Mouse (Mus musculus) c-Kit-positive CD71-negative TER-119-negative erythroid progenitor cells, embryonic 14.5 days (primary cell): ENCODE data around the gene Noc4l.

ENCODE experiments used
- DNase-seq: peaks from one replicate; pipeline ENCODE4 v3.0.0-alpha.2; 2013; ENCODE audit warnings: low read depth

Gene Noc4l

GRCm38 (mm10) chr5:110652719-110653648, at the start of gene Noc4l, which contains the start of gene Ddx51:
Gene Noc4l, minus strand, starts transcription at chr5:110653417.
Gene Ddx51, plus strand, starts transcription at chr5:110653451.
- peak; percentile 96 for DNase-seq

GRCm38 (mm10) chr5:110698617-110699016, 45.4 kb upstream of the Noc4l start:
- DNase-seq: no peak

GRCm38 (mm10) chr5:110682041-110682440, 28.8 kb upstream of the Noc4l start:
- DNase-seq: no peak

- no peak for DNase-seq
These were observed 12.4 kb upstream of the Noc4l start for GRCm38 (mm10) chr5:110665486-110666121.

GRCm38 (mm10) chr5:110664750-110665269, 11.6 kb upstream of the Noc4l start:
- no peak for DNase-seq

- no peak for DNase-seq
These were observed 10.8 kb upstream of the Noc4l start for GRCm38 (mm10) chr5:110664041-110664440.

GRCm38 (mm10) chr5:110659682-110660081, 6.5 kb upstream of the Noc4l start:
- DNase-seq: no peak

GRCm38 (mm10) chr5:110653686-110654085, 469 bp upstream of the Noc4l start:
- no peak for DNase-seq

GRCm38 (mm10) chr5:110646377-110646776, 6.8 kb downstream of the Noc4l start:
- DNase-seq: no peak

- DNase-seq: peak; percentile 73
These were observed 13.8 kb downstream of the Noc4l start for GRCm38 (mm10) chr5:110639459-110639858.

- no peak for DNase-seq
These were observed 14.7 kb downstream of the Noc4l start for GRCm38 (mm10) chr5:110638306-110639074.

GRCm38 (mm10) chr5:110635951-110636707, 17.1 kb downstream of the Noc4l start:
- no peak for DNase-seq

GRCm38 (mm10) chr5:110629525-110630120, 23.6 kb downstream of the Noc4l start:
- DNase-seq: no peak

- no peak for DNase-seq
These were observed 25.1 kb downstream of the Noc4l start for GRCm38 (mm10) chr5:110628156-110628555.

- DNase-seq: no peak
These were observed 25.9 kb downstream of the Noc4l start for GRCm38 (mm10) chr5:110627351-110627750.

GRCm38 (mm10) chr5:110624319-110624718, 28.9 kb downstream of the Noc4l start:
- no peak for DNase-seq

GRCm38 (mm10) chr5:110619226-110619625, 34.0 kb downstream of the Noc4l start:
- DNase-seq: no peak

GRCm38 (mm10) chr5:110611435-110612158, 41.6 kb downstream of the Noc4l start:
- DNase-seq: no peak

- no peak for DNase-seq
These were observed 42.7 kb downstream of the Noc4l start for GRCm38 (mm10) chr5:110610484-110610883.

- DNase-seq: no peak
These were observed 43.3 kb downstream of the Noc4l start for GRCm38 (mm10) chr5:110609868-110610267.
